Mouse (Mus musculus) heart, adult 2 months (tissue): ENCODE results near the gene Arhgdig.

Experiments
- CTCF ChIP-seq: fragments of 200-600 bp; IDR thresholded peaks from 2 replicates; pipeline ENCODE4 v1.8.1; 2022; ENCODE audit warnings: antibody characterized with exemption, mild to moderate bottlenecking, moderate library complexity
- EP300 ChIP-seq: fragments of 200-500 bp; IDR thresholded peaks from 2 replicates; pipeline ENCODE4 v1.6.1; 2011; ENCODE audit warnings: low read depth, low read length, control low read depth; ENCODE audit not compliant: insufficient read depth
- POLR2A ChIP-seq: fragments of 200-500 bp; IDR thresholded peaks from 2 replicates; pipeline ENCODE4 v1.6.1; 2011; ENCODE audit warnings: mild to moderate bottlenecking, low read depth, low read length, control low read depth; ENCODE audit not compliant: insufficient read depth

GRCm38 (mm10) chr17:26198892-26199291, 8.7 kb downstream of the Arhgdig start, which contains the start of gene Pdia2:
- TF ChIP-seq CTCF (no peak), POLR2A (no peak), EP300 (no peak)
